Mouse (Mus musculus) mouse embryonic stem cell (cell line): ENCODE results near the gene Gucy2c.
"Not testable (repeated sequence)": the region's sequence is repeated elsewhere in the genome, so short reads cannot be mapped to it uniquely, and the experiment has no call there.

Experiments
- in situ Hi-C, 2 experiments: fragments of 300-500 bp; cut with MboI; formaldehyde crosslinking; loops; 1 replicate in 1 of 2; 3 replicates in 1 of 2; pipeline ENCODE4 v1.14.3; 2019 to 2020; ENCODE audit warnings: low sequenced_read_pairs in 2 of 2, low pct_unique_long_range_greater_than_20kb in 1 of 2, mixed read lengths in 1 of 2; ENCODE audit not compliant: unreplicated experiment in 1 of 2

Gene Gucy2c

DNA sequence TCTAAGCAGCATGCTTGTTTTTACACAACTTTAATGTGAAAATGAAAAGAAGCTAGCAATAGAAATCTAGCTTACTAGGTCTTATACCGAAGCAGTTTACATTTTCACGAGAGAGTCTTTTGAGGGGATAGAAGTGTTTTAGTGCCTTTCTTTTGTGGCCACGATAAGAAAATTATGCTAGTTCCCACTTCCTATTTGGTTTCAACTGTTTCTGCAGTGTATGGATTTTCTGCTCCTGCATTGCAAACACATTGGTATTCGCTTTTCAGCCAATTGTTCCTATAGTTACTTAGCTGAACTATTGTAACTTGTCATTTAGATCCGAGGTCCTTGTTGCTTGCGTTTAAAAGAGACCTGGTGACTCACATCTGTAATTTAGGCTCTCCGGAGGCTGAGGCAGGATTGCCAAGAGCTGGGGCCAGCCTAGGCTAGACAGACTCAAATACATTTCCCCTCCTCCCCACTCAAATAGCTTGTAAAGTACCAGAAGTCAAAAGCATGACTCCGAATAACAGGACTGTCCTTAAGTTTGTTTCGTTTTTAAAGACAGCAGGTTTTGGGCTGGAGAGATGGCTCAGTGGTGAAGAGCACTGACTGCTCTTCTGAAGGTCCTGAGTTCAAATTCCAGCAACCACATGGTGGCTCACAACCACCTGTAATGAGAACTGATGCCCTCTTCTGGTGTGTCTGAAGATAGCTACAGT lies 23.3 kb upstream of the Gucy2c start:
- in situ Hi-C loops, result no loop called here

DNA sequence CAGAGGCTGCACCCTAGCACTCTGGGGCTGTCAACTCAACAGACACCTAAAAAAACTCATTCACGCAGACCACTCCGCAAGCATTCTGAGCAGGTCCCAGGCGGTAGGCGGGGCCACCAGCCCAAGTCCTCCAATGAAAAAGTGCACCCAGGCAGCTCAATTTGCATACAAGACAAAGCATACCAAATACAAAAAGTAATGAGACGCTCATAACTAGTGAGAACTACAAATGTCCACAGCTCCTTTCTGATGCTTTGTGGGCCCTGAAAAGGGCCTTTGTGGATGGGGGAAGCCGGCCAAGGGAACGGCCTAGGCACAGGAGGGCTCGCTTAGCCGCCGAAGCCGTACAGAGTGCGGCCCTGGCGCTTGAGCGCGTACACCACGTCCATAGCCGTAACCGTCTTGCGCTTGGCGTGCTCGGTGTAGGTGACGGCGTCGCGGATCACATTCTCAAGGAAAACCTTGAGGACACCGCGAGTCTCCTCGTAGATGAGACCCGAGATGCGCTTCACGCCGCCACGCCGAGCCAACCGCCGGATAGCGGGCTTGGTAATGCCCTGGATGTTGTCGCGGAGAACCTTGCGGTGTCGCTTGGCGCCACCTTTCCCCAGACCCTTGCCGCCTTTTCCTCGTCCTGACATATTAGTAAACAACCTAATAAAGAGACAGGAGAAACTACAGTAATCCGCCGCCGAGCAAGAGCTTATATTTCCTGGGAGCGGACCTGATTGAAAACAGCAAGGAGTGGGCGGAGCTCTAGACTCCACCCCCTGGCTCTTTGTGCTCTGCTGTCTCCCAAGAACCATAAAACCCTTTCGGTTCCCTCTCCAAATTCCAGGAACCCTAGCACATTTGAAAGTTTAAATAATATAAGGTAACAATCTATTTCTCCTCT lies 22.4 kb upstream of the Gucy2c start, which contains the start of gene Hist4h4:
Gene Hist4h4 (minus strand): TSS at position 677 of the 895 bp plus-strand sequence.
- in situ Hi-C loops, result no loop called here

DNA sequence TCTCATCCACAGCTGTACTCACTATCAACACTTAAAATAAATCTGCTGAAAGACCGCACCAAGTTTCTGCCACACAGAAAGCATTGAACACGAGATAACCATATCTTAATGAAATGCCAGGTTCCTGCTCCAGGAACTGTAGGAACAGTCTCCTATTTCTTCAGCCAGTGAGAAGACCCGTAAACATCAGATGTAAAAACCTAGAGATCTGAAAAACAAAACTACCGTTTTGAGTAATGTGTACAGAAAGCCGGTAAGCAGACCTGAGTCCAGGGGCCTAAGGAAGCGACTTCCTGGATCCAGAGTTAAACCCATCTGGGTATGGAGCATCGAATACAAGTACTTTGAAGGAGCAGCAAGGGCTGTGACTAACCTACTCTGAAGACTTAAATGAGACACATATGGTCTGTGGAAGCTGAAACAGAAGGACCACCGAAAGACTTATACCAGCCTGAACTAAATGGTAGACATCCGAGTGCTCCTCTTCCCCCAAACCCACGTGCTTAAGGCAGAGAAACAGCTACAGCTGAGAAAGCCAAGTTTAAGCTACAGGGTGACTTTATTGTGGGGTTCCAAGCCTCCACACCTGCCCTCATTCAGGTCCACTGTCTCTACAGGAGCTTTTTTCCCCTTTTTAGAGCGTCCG lies 21.7 kb upstream of the Gucy2c start:
- in situ Hi-C loops, result no loop called here

DNA sequence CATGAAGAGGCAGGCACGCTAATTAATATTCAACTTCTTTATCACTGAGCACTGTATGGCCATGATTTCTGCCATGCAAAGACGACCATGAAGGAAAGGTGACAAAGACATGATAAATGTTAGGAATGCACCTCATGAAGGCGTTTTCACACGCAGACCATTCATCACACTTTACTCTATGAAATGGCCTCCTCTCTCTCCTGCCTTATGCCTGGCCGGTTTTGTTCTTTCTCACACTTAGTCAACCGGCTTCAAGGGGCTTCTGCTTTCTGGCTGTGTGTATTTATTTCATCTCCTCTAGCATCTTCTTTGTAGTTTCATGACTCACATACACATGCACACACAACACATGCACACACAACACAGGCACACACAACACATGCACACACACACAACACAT lies 19.7 kb upstream of the Gucy2c start:
- in situ Hi-C loops, result no loop called here

DNA sequence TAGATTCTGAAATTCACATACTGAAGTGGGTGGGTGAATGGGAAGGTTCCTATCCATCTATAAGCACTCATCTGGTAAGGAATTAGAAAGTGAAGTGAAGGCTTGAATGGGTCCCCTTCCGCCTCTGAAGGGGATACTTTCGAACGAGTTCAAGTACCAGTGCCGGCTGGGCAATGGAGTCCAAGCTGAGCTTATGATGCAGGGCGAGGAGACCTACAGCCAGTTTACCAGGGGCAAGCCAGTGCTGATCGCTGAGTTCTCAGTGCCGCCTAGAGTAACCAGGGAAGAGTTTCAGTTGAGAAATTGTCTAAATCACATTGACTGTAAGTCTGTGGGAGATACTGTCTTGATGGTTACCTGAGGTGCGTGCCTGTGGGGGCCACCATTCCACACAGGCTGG lies 19.1 kb upstream of the Gucy2c start:
- in situ Hi-C loops, result no loop called here

DNA sequence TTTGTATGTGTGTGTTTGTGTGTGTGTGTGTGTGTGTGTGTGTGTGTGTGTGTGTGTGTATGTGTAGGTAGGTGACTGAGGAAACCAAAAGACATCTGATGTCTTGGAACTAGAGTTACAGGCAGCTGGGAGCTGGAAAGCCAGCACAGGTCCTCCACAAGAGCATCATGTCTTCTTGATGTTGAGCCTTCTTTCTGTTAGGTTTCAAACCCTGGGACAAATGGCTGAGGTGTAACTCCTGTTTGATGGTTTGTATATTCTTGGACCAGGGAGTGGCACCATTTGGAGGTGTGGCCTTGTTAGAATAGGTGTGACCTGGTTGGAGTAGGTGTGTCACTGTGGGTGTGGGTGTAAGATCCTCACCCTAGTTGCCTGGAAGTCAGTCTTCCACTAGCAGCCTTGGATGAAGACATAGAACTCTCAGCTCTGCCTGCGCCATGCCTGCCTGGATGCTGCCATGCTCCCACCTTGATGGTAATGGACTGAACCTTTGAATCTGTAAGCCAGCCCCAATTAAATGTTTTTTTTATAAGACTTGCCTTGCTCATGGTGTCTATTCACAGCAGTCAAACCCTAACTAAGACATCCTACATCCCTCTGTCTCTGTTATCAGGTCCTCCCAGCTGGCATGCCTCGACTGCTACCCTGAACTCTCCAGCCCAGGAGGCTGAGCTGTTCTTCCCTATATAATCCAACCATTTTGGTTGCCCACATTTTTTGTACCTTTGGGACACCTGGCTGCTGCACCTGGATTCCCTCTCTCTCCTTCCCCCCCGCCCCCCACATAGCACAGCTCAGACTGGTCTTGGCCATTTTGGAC lies 16.5 kb upstream of the Gucy2c start:
- in situ Hi-C loops, result not testable (repeated sequence)

DNA sequence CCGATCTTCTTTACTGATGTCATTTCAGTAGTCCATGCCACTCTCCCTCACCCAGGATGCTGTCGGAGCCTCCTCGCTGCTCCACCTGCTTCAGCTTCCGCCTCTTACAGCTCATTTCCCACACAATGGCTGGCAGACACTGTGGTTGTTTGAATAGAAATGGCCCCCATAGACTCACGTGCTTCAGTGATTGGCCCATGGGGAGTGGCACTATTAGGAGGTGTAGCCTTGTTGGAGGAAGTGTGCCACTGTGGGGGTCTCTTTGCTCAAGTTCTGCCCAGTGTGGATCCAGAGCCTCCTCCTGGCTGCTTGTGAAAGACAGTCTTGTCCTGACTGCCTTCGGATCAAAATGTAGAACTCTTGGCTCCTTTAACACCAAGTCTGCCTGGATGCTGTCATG lies 14.3 kb upstream of the Gucy2c start:
- in situ Hi-C loops, result no loop called here

DNA sequence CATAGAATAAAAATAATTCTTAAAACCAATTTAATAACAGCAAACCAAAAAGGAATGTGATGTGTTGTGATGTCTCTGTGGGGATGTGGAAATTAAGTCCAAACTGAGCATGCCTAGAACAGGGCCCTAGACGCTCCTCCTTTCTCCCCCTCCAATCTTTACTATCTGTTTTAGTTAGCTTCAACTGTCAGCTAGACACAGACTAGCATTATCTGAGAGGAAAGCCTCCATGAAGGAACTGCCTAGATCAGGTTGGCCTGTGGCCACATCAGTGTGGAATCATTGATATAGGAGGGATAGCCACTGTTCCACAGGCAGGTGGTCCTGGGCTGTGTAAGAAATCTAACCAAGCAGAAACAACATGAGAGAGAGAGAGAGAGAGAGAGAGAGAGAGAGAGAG lies 13.5 kb upstream of the Gucy2c start:
- in situ Hi-C loops, result no loop called here

DNA sequence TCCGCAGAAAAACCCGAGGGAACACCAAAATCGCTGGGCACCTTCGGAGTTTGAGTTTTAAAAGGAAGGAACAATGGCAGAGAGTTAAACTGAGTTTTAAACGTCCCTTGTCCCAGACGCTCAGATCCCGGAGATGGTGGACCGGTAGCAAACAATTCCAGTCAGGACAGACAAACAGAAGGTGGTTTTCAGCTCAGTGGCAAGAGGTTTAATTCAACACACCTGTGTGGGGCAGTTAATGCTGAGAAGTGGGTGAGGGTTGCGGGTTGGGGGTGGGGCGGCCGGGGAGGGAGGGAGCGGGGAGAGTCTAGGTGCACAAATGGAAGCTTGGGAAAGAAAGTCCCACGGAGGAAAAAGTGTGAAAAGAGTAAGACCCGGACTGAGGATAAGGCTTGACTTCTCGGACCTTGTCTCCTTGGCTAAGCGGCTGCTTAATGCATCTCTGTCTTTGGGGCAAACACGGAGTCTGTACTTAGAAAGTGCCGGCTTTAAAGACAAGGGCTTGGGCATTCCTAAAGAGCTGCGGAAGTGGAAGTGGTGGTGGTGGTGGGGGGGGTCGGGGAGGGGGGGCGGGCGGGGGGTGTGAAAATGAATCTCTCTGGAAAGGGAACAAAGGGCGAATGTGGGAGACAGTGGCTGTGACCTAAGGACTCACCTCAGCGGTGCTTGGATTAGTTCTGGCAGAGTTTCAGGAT lies 12.4 kb upstream of the Gucy2c start:
- in situ Hi-C loops, result no loop called here

DNA sequence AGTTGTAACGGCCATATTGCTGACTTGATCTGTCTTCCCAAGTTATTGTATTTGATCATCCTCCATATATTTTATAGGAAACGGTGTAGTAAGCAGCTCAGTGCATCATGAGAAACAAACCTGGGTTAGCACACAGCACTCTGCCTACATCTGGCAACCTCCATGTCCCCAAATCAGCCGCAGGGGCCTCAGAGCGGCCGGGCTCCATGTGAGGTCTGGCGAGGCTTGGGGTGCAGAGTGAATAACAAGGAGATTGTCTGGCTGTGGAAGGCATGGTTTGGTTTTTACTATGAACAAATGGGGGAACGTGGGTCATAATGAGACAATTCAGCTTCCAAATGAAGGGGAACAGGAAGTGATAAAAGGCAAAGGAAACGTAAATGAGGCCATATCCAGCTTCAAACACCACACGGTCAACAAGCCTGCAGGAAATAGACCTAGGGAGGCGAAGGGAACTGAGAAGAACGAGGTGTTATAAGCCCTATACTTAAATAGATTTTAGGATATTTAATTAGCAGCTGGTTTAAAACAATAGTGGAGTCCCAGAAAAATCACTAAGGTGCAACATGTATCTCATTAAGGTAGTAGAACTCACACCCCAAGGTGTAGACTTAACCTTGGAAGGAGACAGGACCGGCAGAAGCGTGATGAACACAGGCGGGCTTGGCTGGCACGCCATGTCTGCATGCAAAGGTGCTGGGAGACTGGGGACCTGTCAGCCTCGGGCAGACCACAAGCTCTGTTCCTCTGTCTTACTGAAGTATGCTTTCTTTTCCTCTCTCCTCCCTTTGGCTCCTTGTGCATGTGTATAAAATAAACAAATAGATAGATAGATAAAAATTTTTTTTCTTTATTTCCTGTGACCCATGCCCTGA lies 11.6 kb upstream of the Gucy2c start:
- in situ Hi-C loops, result no loop called here

DNA sequence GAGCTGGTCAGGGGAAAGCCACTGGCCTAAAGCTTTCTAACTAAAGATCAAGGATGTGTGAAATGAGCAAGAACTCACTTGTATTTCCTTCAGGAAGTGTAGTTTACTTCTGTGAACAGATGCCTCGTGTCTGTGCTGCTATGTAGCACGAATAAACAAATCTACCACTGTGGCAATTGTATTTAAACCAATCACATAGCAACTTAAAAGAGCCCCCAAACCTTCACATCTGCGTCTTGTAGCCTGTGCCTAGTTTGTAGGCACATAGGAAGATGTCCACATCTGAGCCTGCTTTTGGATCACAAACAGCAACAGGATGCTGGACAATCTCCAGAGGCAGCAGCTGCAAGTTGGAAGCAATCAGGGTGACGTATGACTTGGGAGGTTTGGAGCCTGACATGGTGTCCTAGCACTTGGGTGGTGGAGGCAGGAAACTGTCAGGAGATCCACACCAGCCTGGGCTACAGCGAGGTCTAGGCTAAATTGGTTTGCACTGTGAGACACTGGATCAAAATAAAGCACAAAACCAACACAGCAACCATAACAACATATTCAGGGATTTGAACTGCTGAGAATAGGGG lies 7.9 kb upstream of the Gucy2c start:
- in situ Hi-C loops, result no loop called here

DNA sequence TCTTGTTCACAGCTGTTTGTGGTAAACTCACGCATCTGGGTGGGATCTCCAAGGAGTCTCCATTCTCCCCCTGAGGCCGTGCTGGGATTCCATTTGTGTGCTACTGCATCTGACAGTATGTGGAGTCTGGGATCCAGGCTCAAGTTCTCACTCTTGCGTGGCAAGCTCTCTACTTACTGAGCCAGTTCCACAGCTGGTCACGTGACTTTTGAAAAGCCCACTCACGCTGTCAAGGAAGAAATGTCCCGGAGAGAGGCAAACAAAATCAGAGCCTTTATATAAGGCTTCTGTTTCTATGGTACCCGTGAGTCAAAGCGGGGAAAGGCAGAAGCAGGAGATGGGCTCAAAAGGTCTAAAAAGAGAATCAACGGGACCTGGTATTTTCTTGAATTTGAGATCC lies 1.2 kb upstream of the Gucy2c start:
- in situ Hi-C loops, result no loop called here

DNA sequence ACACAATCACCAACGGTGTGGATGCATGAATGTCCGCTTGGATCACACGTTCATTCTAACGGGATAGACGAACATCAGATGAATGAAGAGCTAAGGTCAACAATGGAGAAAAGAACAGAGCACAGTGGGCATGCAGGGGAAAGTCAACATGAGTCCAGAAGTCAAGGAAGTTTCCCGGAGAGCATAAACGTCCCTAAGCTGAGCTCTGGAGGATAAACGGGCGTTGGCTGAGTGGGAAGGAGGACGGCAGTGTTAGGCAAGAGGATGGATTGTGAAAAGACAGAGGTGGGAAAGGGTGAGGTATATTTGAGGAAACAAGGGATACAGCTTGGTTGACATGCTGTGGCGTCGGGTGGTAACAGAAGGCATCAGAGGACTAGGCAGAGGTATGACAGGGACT lies 581 bp upstream of the Gucy2c start:
- in situ Hi-C loops, result no loop called here

DNA sequence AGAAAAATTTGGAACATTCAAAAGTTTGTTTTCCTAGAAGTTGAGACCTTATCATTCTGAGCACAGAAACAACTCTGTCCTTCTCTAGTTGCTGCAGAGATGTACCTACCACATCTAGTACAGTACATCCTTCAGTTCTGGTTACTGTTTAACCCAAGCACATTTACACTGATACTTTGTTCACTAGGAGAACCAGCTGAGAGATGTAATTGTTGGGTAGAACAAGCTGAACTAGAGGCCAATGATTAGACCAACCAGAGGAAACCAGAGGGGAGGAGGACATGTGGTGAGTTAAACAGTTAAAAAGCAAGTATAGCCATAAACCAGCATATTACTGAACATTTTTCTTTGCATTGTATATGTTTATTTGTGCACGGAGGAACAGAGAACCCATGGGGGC lies 5.2 kb downstream of the Gucy2c start:
- in situ Hi-C loops, result no loop called here

DNA sequence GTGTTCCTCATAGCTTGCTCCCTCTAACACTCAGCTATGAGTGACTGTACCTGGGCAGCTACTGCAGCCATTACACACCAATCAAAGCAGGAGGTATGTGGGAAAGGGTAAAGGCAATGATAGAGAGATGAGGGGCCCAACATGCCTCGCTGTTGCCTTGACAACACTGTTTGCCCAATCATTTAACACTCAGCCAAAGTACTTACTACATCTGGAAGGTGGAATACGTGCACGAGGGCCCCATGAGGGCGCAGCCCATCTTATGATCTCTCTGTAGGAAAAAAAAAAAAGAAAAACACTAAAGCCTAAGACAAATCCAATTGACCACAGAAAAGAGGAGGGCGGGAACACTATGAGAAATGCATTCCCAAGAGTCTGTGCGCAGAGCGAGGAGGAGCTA lies 11.7 kb downstream of the Gucy2c start:
- in situ Hi-C loops, result no loop called here

DNA sequence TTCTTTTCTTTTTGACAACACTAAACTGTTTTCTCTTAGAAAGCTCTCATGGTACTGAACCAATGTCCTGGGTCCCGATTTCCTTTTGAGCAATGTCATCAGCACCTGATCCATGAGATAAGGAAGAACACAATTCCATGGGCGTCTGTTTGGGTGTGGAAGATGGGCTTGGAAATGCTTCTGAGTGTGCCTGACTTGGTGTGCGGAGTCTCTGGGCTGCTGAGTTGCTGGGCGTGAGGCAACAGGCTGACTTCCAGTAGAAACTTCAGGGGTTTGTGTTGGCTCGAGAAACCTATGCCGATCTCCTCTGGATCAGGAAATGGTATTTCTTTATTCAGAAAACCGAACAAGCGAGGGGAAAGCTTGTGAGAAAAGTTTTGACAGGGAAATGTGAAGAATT lies 12.4 kb downstream of the Gucy2c start:
- in situ Hi-C loops, result no loop called here

DNA sequence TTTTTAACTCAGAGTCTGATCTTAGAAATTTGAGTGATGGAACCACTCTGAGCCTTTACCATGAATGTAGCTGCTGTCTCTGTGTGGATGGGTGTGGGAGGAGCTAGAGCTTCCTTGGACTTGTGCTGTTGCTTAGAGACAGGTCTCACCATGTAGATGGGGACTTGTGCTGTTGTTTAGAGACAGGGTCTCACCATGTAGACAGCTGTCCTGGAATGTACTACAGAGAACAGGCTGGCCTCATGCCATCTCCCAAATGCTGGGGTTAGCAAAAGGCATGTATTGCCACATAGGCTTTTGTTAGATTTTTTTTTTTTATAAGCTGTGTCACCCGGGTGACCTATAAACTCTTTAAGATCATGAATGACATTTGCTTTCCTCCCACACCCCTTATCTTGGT lies 17.7 kb downstream of the Gucy2c start:
- in situ Hi-C loops, result no loop called here
